Mouse (Mus musculus) olfactory bulb, adult 2 months (tissue): Measurements from ENCODE around the gene Gng12. TPM values are rescaled to one million over a fixed set of nuclear protein-coding genes. Genes with fewer than 3 reads are reported as not detected.
A peak's percentile ranks its signal among the peaks of the same experiment; 100 is the strongest.

Source experiments
- H3K27ac ChIP-seq: fragments of 200-500 bp; 2 replicates; pipeline ENCODE4 v1.5.1; 2012; ENCODE audit warnings: low read depth, low read length; ENCODE audit not compliant: insufficient read depth
- H3K4me1 ChIP-seq: fragments of 200-500 bp; 2 replicates; pipeline ENCODE4 v1.6.1; 2012; ENCODE audit warnings: low read length; ENCODE audit not compliant: control insufficient read depth, insufficient read depth
- H3K4me3 ChIP-seq: fragments of 200-500 bp; 2 replicates; pipeline ENCODE4 v1.5.1; 2012; ENCODE audit warnings: mild to moderate bottlenecking, low read depth, low read length, moderate library complexity; ENCODE audit not compliant: insufficient read depth
- CTCF ChIP-seq: fragments of 200-500 bp; IDR thresholded peaks from 2 replicates; pipeline ENCODE4 v1.5.1; 2012; ENCODE audit warnings: low read depth, mild to moderate bottlenecking, low read length, moderate library complexity; ENCODE audit not compliant: insufficient read depth
- POLR2A ChIP-seq: fragments of 200-500 bp; IDR thresholded peaks from 2 replicates; pipeline ENCODE4 v1.6.1; 2012; ENCODE audit warnings: mild to moderate bottlenecking, low read depth, low read length, moderate library complexity; ENCODE audit not compliant: insufficient read depth
- WGBS: fragments of 180-500 bp; shearing (Covaris S2); methylation state at CpG from one replicate; pipeline ENCODE4 v1.1.7; 2018; 5-methylcytosine and 5-hydroxymethylcytosine counted together
- polyA plus RNA-seq: library from polyadenylated mRNA; stranded (reverse); fragments of >200 nt; gene quantifications from 2 replicates; pipeline ENCODE4 v1.2.4, GENCODE M21; 2012; ENCODE audit warnings: low replicate concordance; ENCODE audit not compliant: missing spikeins, insufficient read depth, insufficient read length

The Gng12 gene
- polyA plus RNA-seq, 1 experiment = not detected

- WGBS = 89% methylated on average over 5 of the region's 5 CpGs
- 0 out of 2 replicates have a peak, but pooled peaks cover 4% of the 10 kb centered on the region for H3K4me1 ChIP-seq
- no peak overlapping the region for H3K4me3 ChIP-seq
- H3K27ac ChIP-seq = no peak overlapping the region
- TF ChIP-seq POLR2A = no peak
- no peak for TF ChIP-seq CTCF
Observed at GRCm38 (mm10) chr6:66893950-66894349, 2.2 kb upstream of the Gng12 start.

- no peak for TF ChIP-seq POLR2A
- TF ChIP-seq CTCF = no peak
- whole genome bisulfite sequencing = 27% methylated on average over 1 of the region's 1 CpGs
- Histone ChIP-seq H3K4me1 (0 out of 2 replicates have a peak, but pooled peaks cover 4% of the 10 kb centered on the region), H3K4me3 (no peak overlapping the region), H3K27ac (no peak overlapping the region)
Observed at GRCm38 (mm10) chr6:66894999-66895398, 1.2 kb upstream of the Gng12 start.

GRCm38 (mm10) chr6:66896921-66897645, 886 bp downstream of the Gng12 start:
- 0 out of 2 replicates have a peak, but pooled peaks cover 4% of the 10 kb centered on the region for H3K4me1 ChIP-seq
- no peak overlapping the region for H3K27ac ChIP-seq
- 13% methylated on average over 25 of the region's 25 CpGs for WGBS

GRCm38 (mm10) chr6:66897994-66898393, 1.8 kb downstream of the Gng12 start:
- Histone ChIP-seq H3K4me3 (no peak overlapping the region), H3K4me1 (0 out of 2 replicates have a peak, but pooled peaks cover 4% of the 10 kb centered on the region), H3K27ac (no peak overlapping the region)
- 62% methylated on average over 4 of the region's 4 CpGs for WGBS
- TF ChIP-seq POLR2A (no peak), CTCF (no peak)

More at GRCm38 (mm10) chr6:66896921-66897645, 886 bp downstream of the Gng12 start:
- TF ChIP-seq POLR2A = no peak
- no peak for TF ChIP-seq CTCF
- H3K4me3 ChIP-seq = peak overlapping the region; percentile 66

- H3K4me3 ChIP-seq = no peak overlapping the region
- no peak overlapping the region for H3K27ac ChIP-seq
- 93% methylated on average over 5 of the region's 5 CpGs for WGBS
- TF ChIP-seq POLR2A = no peak
- no peak for TF ChIP-seq CTCF
- no peaks in the 10 kb centered on the region for H3K4me1 ChIP-seq
Observed at GRCm38 (mm10) chr6:66901926-66902325, 5.7 kb downstream of the Gng12 start.

- WGBS = 86% methylated on average over 9 of the region's 9 CpGs
- no peaks in the 10 kb centered on the region for H3K4me1 ChIP-seq
- TF ChIP-seq CTCF (no peak), POLR2A (no peak)
- no peak overlapping the region for H3K4me3 ChIP-seq
- no peak overlapping the region for H3K27ac ChIP-seq
Observed at GRCm38 (mm10) chr6:66903206-66903605, 7.0 kb downstream of the Gng12 start.

- no peak overlapping the region for H3K4me3 ChIP-seq
- H3K4me1 ChIP-seq = no peaks in the 10 kb centered on the region
- TF ChIP-seq POLR2A (no peak), CTCF (no peak)
- WGBS = 94% methylated on average over 6 of the region's 6 CpGs
- no peak overlapping the region for H3K27ac ChIP-seq
Observed at GRCm38 (mm10) chr6:66903720-66904119, 7.5 kb downstream of the Gng12 start.

- no peak overlapping the region for H3K27ac ChIP-seq
- TF ChIP-seq CTCF (no peak), POLR2A (no peak)
- WGBS = 96% methylated on average over 1 of the region's 1 CpGs
- H3K4me3 ChIP-seq = no peak overlapping the region
- H3K4me1 ChIP-seq = no peaks in the 10 kb centered on the region
Observed at GRCm38 (mm10) chr6:66906244-66906643, 10.0 kb downstream of the Gng12 start.

- H3K4me3 ChIP-seq = no peak overlapping the region
- no peak overlapping the region for H3K27ac ChIP-seq
- H3K4me1 ChIP-seq = no peaks in the 10 kb centered on the region
- WGBS = 70% methylated on average over 5 of the region's 5 CpGs
- TF ChIP-seq POLR2A (no peak), CTCF (no peak)
Observed at GRCm38 (mm10) chr6:66908327-66908973, 12.3 kb downstream of the Gng12 start.
